11 mouse cellular contexts compared by ENCODE assay signal in genomic region chr6:114861591-114861990, GRCm38 (mm10).
DNase-seq lines count a peak whose midpoint lies in the region; ATAC-seq and TF ChIP-seq lines count a peak whose summit lies in the region.
"Had no signal": no experiment of that assay in that cellular context is flagged by ENCODE, and none has a peak within 500 bp of the region (broad histone marks: within the 10 kb centered on the region; RNA-seq: fewer than 3 reads in every experiment).

No protein-coding gene starts in this region.

- peaks cover 22% of the 10 kb centered on the region for H3K36me3 ChIP-seq in forebrain, embryonic 15.5 days
- H3K36me3 ChIP-seq in forebrain, embryonic 12.5 days (replicated peaks), result peaks cover 57% of the 10 kb centered on the region
- H3K36me3 ChIP-seq in intestine, embryonic 15.5 days, result peaks cover 22% of the 10 kb centered on the region

- TF ChIP-seq CTCF in layer of hippocampus, adult 2 months (conservative IDR thresholded peaks at IDR 0.05), result no peak

- intact Hi-C loops in left cerebral cortex, postnatal 25 days (cut with DNase I), result no loop called here

- no peak overlapping the region for H3K9ac ChIP-seq in forebrain, embryonic 15.5 days (replicated peaks)
- no peak overlapping the region for H3K9ac ChIP-seq in forebrain, embryonic 12.5 days
- H3K9ac ChIP-seq in intestine, embryonic 15.5 days, result no peak overlapping the region

- H3K27ac ChIP-seq in forebrain, embryonic 15.5 days (replicated peaks), result 0 out of 2 replicates have a peak overlapping the region, but pooled peaks have one; percentile 27
- H3K27ac ChIP-seq in forebrain, embryonic 12.5 days, result no peak overlapping the region; the same call in 1 of the 2 replicates
- H3K27ac ChIP-seq in layer of hippocampus, adult 2 months, result peak overlapping the region; percentile 83
- peak overlapping the region; percentile 14; the same call in 1 of the 2 replicates for H3K27ac ChIP-seq in intestine, embryonic 15.5 days

- DNase-seq in layer of hippocampus, adult 2 months (ENCODE audit: low spot score in 2 of 2), result no peak
- no peak for DNase-seq in layer of hippocampus, postnatal 10 days (ENCODE audit: low spot score in 2 of 2)
- DNase-seq in cerebellum, adult 9-10 months, result peak; percentile 80
- no peak for DNase-seq in layer of hippocampus, postnatal 36 days
- DNase-seq in left cerebral cortex, postnatal 25 days (ENCODE audit: low spot score in 2 of 2), result no peak
- DNase-seq: kidney, postnatal 36 days; lung, adult 18-20 months; thymus, adult 18-20 months had no signal

- H3K4me1 ChIP-seq in forebrain, embryonic 15.5 days, result no peaks in the 10 kb centered on the region
- peaks cover 10% of the 10 kb centered on the region; the same call in 1 of the 2 replicates for H3K4me1 ChIP-seq in forebrain, embryonic 12.5 days
- H3K4me1 ChIP-seq in intestine, embryonic 15.5 days (replicated peaks), result 0 out of 2 replicates have a peak, but pooled peaks cover 10% of the 10 kb centered on the region

- no peaks in the 10 kb centered on the region for H3K27me3 ChIP-seq in forebrain, embryonic 15.5 days
- H3K27me3 ChIP-seq in forebrain, embryonic 12.5 days, result no peaks in the 10 kb centered on the region
- no peaks in the 10 kb centered on the region for H3K27me3 ChIP-seq in intestine, embryonic 15.5 days (replicated peaks)

- no peak overlapping the region for H3K4me2 ChIP-seq in forebrain, embryonic 15.5 days (replicated peaks)
- H3K4me2 ChIP-seq in forebrain, embryonic 12.5 days, result no peak overlapping the region
- no peak overlapping the region for H3K4me2 ChIP-seq in intestine, embryonic 15.5 days (replicated peaks)

- WGBS in forebrain, embryonic 15.5 days, result 73% methylated on average over 9 of the region's 9 CpGs
- WGBS in forebrain, embryonic 12.5 days, result 74% methylated on average over 9 of the region's 9 CpGs
- WGBS in intestine, embryonic 15.5 days, result 85% methylated on average over 9 of the region's 9 CpGs

- H3K4me3 ChIP-seq in forebrain, embryonic 15.5 days, result no peak overlapping the region
- H3K4me3 ChIP-seq in forebrain, embryonic 12.5 days (replicated peaks), result no peak overlapping the region
- H3K4me3 ChIP-seq in layer of hippocampus, adult 2 months, result no peak overlapping the region
- H3K4me3 ChIP-seq in intestine, embryonic 15.5 days (replicated peaks), result no peak overlapping the region

- no peaks in the 10 kb centered on the region for H3K9me3 ChIP-seq in forebrain, embryonic 15.5 days
- H3K9me3 ChIP-seq in forebrain, embryonic 12.5 days, result no peaks in the 10 kb centered on the region
- no peaks in the 10 kb centered on the region for H3K9me3 ChIP-seq in intestine, embryonic 15.5 days

- ATAC-seq in forebrain, embryonic 15.5 days (replicated peaks), result no peak
- ATAC-seq in forebrain, embryonic 12.5 days (ENCODE audit: low FRiP score), result no peak
- ATAC-seq in intestine, embryonic 15.5 days, result no peak
